Mouse (Mus musculus) megakaryocyte, embryonic 14.5 days (primary cell): Measurements from ENCODE around the gene Cdkl4.

Source experiments
- FLI1 ChIP-seq: IDR thresholded peaks from 2 replicates; pipeline ENCODE4 v1.6.1; 2012; ENCODE audit warnings: low read length, inconsistent platforms, mixed read lengths
- GATA1 ChIP-seq: IDR thresholded peaks from 3 replicates; pipeline ENCODE4 v1.6.1; 2012; ENCODE audit warnings: mixed read lengths, low read length, inconsistent platforms, borderline replicate concordance

DNA sequence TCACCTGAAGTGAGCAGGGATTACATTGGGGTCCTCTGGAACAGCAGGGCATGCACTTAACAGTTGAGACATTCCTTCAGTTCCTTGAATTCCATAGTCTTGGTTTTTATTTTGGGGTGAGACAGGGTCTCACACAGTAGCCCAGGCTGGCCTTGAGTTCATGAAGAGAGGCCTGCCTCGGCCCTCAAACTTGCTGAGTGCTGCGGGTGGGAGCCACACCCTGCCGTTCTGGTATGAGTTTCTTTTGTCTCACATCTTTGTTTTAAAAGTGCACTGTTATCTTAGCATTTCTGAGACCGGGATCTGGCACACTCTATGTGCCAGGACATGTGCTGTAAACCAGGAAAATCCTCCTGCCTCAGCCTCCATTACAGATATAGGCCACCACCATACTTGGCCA, 77.6 kb downstream of the Cdkl4 start:
- TF ChIP-seq GATA1 (no peak), FLI1 (no peak)
